Mouse (Mus musculus) heart, adult 2 months (tissue): Measurements from ENCODE around the gene Zscan29. TPM values are rescaled to one million over a fixed set of nuclear protein-coding genes. Genes with fewer than 3 reads are reported as not detected.

Experiments
- DNase-seq, 2 experiments: peaks; one replicate each; pipeline ENCODE4 v3.0.0; 2021
- H3K27ac ChIP-seq: fragments of 200-600 bp; 2 replicates; pipeline ENCODE4 v1.8.1; 2022
- H3K27me3 ChIP-seq: fragments of 200-500 bp; 2 replicates; pipeline ENCODE4 v1.6.1; 2012; ENCODE audit warnings: mild to moderate bottlenecking, low read length, inconsistent platforms, mixed read lengths; ENCODE audit not compliant: control insufficient read depth, insufficient read depth
- H3K36me3 ChIP-seq: fragments of 200-500 bp; 2 replicates; pipeline ENCODE4 v1.6.1; 2012; ENCODE audit warnings: low read length, inconsistent platforms; ENCODE audit not compliant: control insufficient read depth, insufficient read depth
- H3K4me1 ChIP-seq: fragments of 200-500 bp; 2 replicates; pipeline ENCODE4 v1.6.1; 2011; ENCODE audit warnings: low read length; ENCODE audit not compliant: control insufficient read depth, insufficient read depth
- H3K4me3 ChIP-seq: fragments of 200-600 bp; 2 replicates; pipeline ENCODE4 v1.8.1; 2022
- H3K79me2 ChIP-seq: fragments of 200-500 bp; replicated peaks from 2 replicates; pipeline ENCODE4 v1.6.1; 2012; ENCODE audit warnings: mild to moderate bottlenecking, inconsistent platforms, low read length, moderate library complexity, mixed read lengths; ENCODE audit not compliant: control insufficient read depth, insufficient read depth
- H3K9ac ChIP-seq: fragments of 200-500 bp; 2 replicates; pipeline ENCODE4 v1.6.1; 2012; ENCODE audit warnings: low read depth, mild to moderate bottlenecking, control low read depth, inconsistent platforms, low read length, mixed read lengths
- CTCF ChIP-seq: fragments of 200-600 bp; IDR thresholded peaks from 2 replicates; pipeline ENCODE4 v1.8.1; 2022; ENCODE audit warnings: antibody characterized with exemption, mild to moderate bottlenecking, moderate library complexity
- EP300 ChIP-seq: fragments of 200-500 bp; IDR thresholded peaks from 2 replicates; pipeline ENCODE4 v1.6.1; 2011; ENCODE audit warnings: low read depth, low read length, control low read depth; ENCODE audit not compliant: insufficient read depth
- POLR2A ChIP-seq: fragments of 200-500 bp; IDR thresholded peaks from 2 replicates; pipeline ENCODE4 v1.6.1; 2011; ENCODE audit warnings: mild to moderate bottlenecking, low read depth, low read length, control low read depth; ENCODE audit not compliant: insufficient read depth
- WGBS: fragments of 180-500 bp; shearing (Covaris S2); methylation state at CpG from one replicate; pipeline ENCODE4 v1.1.7; 2018; 5-methylcytosine and 5-hydroxymethylcytosine counted together
- intact Hi-C: fragments of 180-260 bp; cut with DNase I; formaldehyde crosslinking; loops from one replicate; pipeline ENCODE4 v1.15.1; 2025
- polyA plus RNA-seq: library from polyadenylated mRNA; depleted of rRNA; stranded (reverse); fragments of >200 nt; gene quantifications from 2 replicates; pipeline ENCODE4 v1.2.3, GENCODE M21; 2012
- total RNA-seq, 2 experiments: library from RNA; stranded (reverse); gene quantifications; 2 replicates each; pipeline ENCODE4 v1.2.3; 2021

The Zscan29 gene
- total and polyA plus RNA-seq, 3 experiments: 2.0 to 6.4 (median 5.2) TPM

DNA sequence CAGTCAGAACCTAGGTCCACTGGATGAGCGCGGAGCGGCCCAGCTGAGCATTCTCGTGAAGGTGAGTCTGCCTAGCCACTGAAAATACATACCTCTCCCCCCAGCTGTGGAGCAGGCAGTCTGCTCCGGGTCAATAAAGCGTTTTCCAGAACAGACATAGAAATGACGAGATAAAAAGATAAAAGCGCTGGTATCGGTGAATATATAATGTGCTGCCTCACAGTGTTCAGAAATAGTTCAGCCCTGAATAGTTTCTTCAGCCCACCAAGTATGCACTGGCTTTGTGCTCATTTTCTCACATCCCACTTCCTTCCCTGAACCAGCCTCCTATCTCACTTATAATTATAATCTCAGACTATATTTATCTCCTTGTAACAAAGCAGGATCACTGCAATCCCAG, 24.5 kb upstream of the Zscan29 start:
- H3K27ac ChIP-seq: no peak overlapping the region
- intact Hi-C loops: no loop called here
- H3K27me3 ChIP-seq: no peaks in the 10 kb centered on the region
- TF ChIP-seq POLR2A: no peak
- no peak for TF ChIP-seq CTCF
- no peak for TF ChIP-seq EP300
- no peak for DNase-seq
- H3K79me2 ChIP-seq: no peaks in the 10 kb centered on the region
- H3K4me3 ChIP-seq: no peak overlapping the region
- H3K4me1 ChIP-seq: no peaks in the 10 kb centered on the region; the same call in 1 of the 2 replicates
- H3K9ac ChIP-seq: no peak overlapping the region
- H3K36me3 ChIP-seq: peaks cover 14% of the 10 kb centered on the region
- WGBS: 86% methylated on average over 9 of the region's 9 CpGs

GRCm38 (mm10) chr2:121188530-121188929, 17.6 kb upstream of the Zscan29 start:
- intact Hi-C loops: loop anchor here (5.0 kb wide), 1 partner anchor 169 kb away; the partner anchor contains the start of genes Ckmt1 and Ppip5k1
- Histone ChIP-seq H3K36me3 (peaks cover 7% of the 10 kb centered on the region), H3K4me3 (no peak overlapping the region), H3K4me1 (no peaks in the 10 kb centered on the region; the same call in 1 of the 2 replicates), H3K27me3 (no peaks in the 10 kb centered on the region), H3K27ac (no peak overlapping the region), H3K79me2 (no peaks in the 10 kb centered on the region), H3K9ac (no peak overlapping the region)
- TF ChIP-seq CTCF: peak; percentile 40
- TF ChIP-seq EP300: no peak
- no peak for DNase-seq
- WGBS: 87% methylated on average over 1 of the region's 1 CpGs

- WGBS: 94% methylated on average over 7 of the region's 7 CpGs
- Histone ChIP-seq H3K4me1 (no peaks in the 10 kb centered on the region), H3K27ac (no peak overlapping the region), H3K4me3 (no peak overlapping the region), H3K27me3 (no peaks in the 10 kb centered on the region), H3K36me3 (peaks cover 2% of the 10 kb centered on the region; the same call in 1 of the 2 replicates), H3K79me2 (no peaks in the 10 kb centered on the region), H3K9ac (no peak overlapping the region)
- no peak for TF ChIP-seq CTCF
- no peak for TF ChIP-seq EP300
- TF ChIP-seq POLR2A: no peak
- intact Hi-C loops: no loop called here
- no peak for DNase-seq
Observed at GRCm38 (mm10) chr2:121184142-121184541, 13.2 kb upstream of the Zscan29 start.

DNA sequence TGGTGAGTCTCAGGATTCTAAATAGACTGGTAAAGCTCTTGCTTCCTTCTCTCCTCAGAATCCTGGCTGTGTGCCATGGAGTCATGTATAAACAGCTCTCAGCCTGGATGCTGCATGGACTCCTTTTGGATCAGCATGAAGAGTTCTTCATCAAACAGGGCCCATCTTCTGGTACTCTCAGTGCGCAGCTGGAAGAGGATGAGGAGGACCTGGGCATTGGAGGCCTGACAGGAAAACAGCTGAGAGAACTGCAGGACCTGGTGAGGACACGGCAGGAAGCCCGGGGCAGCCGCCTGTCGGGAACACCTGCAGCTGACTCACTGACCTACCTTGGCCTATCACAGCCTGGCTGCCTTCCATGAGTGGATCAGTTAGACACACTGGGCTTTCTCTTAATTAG, 12.5 kb upstream of the Zscan29 start:
- no peak for TF ChIP-seq EP300
- no peak for TF ChIP-seq POLR2A
- TF ChIP-seq CTCF: no peak

DNA sequence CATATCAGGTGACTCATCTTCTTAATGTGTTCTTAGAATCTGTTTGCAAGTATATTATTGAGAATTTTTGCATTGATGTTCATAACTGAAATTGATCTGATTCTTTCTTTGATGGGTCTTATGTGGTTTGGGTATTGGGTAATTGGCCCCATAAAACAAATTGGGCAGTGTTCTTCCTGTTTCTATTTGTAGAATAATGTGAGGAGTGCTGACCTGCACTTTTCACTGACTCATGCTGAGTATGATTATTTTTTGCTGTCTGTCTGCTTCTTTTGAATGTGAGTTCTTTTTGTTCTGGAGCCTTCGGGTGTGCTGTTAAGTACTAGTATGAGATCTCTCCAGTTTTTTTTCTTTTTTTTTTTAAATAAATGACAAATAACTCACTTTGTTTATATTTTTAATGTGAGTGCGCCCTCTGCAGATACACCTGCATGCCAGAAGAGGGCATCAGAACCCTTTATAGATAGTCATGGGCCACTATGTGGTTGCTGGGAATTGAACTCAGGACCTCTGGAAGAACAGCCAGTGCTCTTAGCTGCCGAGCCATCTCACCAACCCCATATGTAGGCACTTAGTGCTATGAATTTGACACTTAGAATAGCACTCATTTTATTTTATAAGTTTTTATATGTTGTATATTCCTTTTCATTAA, 8.0 kb upstream of the Zscan29 start:
- 90% methylated on average over 3 of the region's 3 CpGs for WGBS
- Histone ChIP-seq H3K27ac (no peak overlapping the region), H3K36me3 (peaks cover 5% of the 10 kb centered on the region; the same call in 1 of the 2 replicates), H3K9ac (no peak overlapping the region), H3K4me1 (no peaks in the 10 kb centered on the region; the same call in 1 of the 2 replicates), H3K79me2 (no peaks in the 10 kb centered on the region), H3K27me3 (no peaks in the 10 kb centered on the region), H3K4me3 (no peak overlapping the region)
- peak; percentile 50 for TF ChIP-seq CTCF
- TF ChIP-seq EP300: no peak
- TF ChIP-seq POLR2A: no peak
- intact Hi-C loops: no loop called here
- DNase-seq: no peak

More for the DNA sequence above, 12.5 kb upstream of the Zscan29 start:
- no peak for DNase-seq
- H3K27ac ChIP-seq: no peak overlapping the region
- no peak overlapping the region for H3K9ac ChIP-seq
- 84% methylated on average over 5 of the region's 5 CpGs for WGBS
- no peaks in the 10 kb centered on the region for H3K27me3 ChIP-seq
- H3K79me2 ChIP-seq: no peaks in the 10 kb centered on the region
- no peak overlapping the region for H3K4me3 ChIP-seq
- intact Hi-C loops: no loop called here
- no peaks in the 10 kb centered on the region for H3K4me1 ChIP-seq
- H3K36me3 ChIP-seq: peaks cover 3% of the 10 kb centered on the region; the same call in 1 of the 2 replicates

GRCm38 (mm10) chr2:121170481-121170971, 399 bp downstream of the Zscan29 start, which contains the start of gene Tubgcp4:
Tubgcp4 (plus strand) TSS chr2:121170654.
- no peaks in the 10 kb centered on the region; the same call in 1 of the 2 replicates for H3K36me3 ChIP-seq
- peaks cover 8% of the 10 kb centered on the region for H3K4me1 ChIP-seq
- H3K4me3 ChIP-seq: peak within 1 kb of the TSS; percentile 80
- H3K27ac ChIP-seq: peak within 1 kb of the TSS; percentile 92
- H3K79me2 ChIP-seq: no peaks in the 10 kb centered on the region
- under 1% methylated on average over 38 of the region's 38 CpGs for WGBS
- no peaks in the 10 kb centered on the region for H3K27me3 ChIP-seq
- TF ChIP-seq CTCF (no peak), POLR2A (no peak), EP300 (no peak)
- H3K9ac ChIP-seq: peak within 1 kb of the TSS; percentile 82
- DNase-seq: no peak
- intact Hi-C loops: loop anchor here (1.0 kb wide), 1 partner anchor 30 kb away; the partner anchor contains the start of genes Adal and Lcmt2
